Mouse (Mus musculus): ENCODE measurements around the gene Brd7.

DNA sequence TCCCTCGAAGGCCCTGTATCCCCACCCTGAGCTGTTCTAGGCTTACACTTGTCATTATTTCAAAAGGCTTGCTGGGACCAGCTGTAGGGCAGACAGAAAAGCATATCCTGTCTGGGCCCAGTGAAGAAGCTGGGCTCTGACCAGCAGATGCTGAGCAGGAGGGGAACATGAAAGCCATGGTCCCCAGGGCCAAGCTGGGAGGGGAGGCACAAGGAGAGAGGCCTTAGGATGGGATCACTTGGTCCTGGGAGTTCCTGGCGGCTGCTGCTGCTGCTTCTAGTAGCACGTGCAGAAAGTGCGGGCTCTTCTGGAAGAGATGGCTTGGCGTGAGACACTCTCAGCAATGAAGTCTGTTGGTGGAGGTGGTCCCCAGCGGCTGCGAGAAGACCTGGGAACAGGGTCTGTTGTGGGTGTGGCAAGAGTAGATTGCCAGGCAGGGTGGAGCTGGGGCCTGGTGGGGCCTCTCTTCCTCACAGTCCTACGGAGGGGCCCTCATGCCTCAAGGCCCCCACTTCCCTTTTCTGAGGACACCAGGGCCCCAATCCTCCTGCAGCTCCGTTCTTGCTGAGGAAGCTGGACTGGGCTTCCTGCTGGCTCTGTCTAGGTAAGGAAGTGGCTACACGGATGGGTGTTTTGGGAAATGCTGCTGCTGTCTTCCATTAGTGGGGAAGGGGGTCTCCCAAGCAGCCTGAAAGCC is 61.9 kb downstream of the Brd7 start:
- TF ChIP-seq CTCF (IDR thresholded peaks at IDR 0.05; ENCODE audit: borderline replicate concordance, insufficient read depth, low read depth, low read length) (no peak), POLR2A (IDR thresholded peaks at IDR 0.05; ENCODE audit: borderline replicate concordance, insufficient read depth, low read length) (no peak)

Measured in cerebellum, adult 2 months (tissue).